Mouse (Mus musculus) lung, adult 2 months (tissue): Measurements from ENCODE around the gene B830017H08Rik. TPM values are rescaled to one million over a fixed set of nuclear protein-coding genes. Genes with fewer than 3 reads are reported as not detected.

ENCODE experiments used
- DNase-seq: peaks from one replicate; pipeline ENCODE4 v3.0.0; 2022
- H3K4me1 ChIP-seq: fragments of 200-500 bp; 2 replicates; pipeline ENCODE4 v1.6.1; 2011; ENCODE audit warnings: low read length; ENCODE audit not compliant: control insufficient read depth, insufficient read depth
- H3K4me3 ChIP-seq: fragments of 200-500 bp; replicated peaks from 2 replicates; pipeline ENCODE3; 2011; ENCODE audit warnings: low read depth, mild to moderate bottlenecking, control low read depth, low read length; ENCODE audit errors: extremely low read depth
- CTCF ChIP-seq: fragments of 200-500 bp; IDR thresholded peaks from 2 replicates; pipeline ENCODE4 v1.5.1; 2011; ENCODE audit warnings: mild to moderate bottlenecking, low read length, control low read depth; ENCODE audit not compliant: insufficient read depth
- POLR2A ChIP-seq: fragments of 200-500 bp; IDR thresholded peaks from 2 replicates; pipeline ENCODE4 v1.6.1; 2011; ENCODE audit warnings: low read depth, mild to moderate bottlenecking, control low read depth, low read length, borderline replicate concordance; ENCODE audit errors: extremely low read depth
- WGBS: fragments of 180-500 bp; shearing (Covaris S2); methylation state at CpG from one replicate; pipeline ENCODE4 v1.1.7; 2018; 5-methylcytosine and 5-hydroxymethylcytosine counted together
- polyA plus RNA-seq: library from polyadenylated mRNA; depleted of rRNA; stranded (reverse); fragments of >200 nt; gene quantifications from 2 replicates; pipeline ENCODE4 v1.2.3, GENCODE M21; 2012

Gene B830017H08Rik
- polyA plus RNA-seq, 1 experiment, result 0.08 TPM

DNA sequence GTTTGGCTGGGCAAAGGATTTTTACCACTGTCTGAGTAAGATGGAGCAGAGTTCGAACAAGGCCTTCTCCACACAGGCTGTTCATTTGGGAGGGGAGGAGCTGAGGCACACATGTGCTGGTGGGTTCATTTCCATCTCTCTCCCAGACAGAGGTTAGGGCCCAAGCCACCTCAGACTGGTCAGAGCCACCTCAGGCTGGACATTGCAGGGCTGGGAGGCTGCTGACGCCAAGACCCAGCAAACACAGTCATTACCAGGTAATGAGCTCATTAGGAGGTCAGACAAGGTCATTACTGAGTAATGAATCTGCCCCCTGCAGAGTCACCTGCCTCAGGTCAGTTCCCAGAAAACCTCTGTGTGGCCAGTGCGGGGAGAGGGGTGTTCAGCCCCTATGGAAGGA is 4.1 kb upstream of the B830017H08Rik start:
- 78% methylated on average over 3 of the region's 3 CpGs for WGBS
- H3K4me1 ChIP-seq, result no peaks in the 10 kb centered on the region
- TF ChIP-seq POLR2A (no peak), CTCF (no peak)
- no peak for DNase-seq
- H3K4me3 ChIP-seq, result no peak overlapping the region

DNA sequence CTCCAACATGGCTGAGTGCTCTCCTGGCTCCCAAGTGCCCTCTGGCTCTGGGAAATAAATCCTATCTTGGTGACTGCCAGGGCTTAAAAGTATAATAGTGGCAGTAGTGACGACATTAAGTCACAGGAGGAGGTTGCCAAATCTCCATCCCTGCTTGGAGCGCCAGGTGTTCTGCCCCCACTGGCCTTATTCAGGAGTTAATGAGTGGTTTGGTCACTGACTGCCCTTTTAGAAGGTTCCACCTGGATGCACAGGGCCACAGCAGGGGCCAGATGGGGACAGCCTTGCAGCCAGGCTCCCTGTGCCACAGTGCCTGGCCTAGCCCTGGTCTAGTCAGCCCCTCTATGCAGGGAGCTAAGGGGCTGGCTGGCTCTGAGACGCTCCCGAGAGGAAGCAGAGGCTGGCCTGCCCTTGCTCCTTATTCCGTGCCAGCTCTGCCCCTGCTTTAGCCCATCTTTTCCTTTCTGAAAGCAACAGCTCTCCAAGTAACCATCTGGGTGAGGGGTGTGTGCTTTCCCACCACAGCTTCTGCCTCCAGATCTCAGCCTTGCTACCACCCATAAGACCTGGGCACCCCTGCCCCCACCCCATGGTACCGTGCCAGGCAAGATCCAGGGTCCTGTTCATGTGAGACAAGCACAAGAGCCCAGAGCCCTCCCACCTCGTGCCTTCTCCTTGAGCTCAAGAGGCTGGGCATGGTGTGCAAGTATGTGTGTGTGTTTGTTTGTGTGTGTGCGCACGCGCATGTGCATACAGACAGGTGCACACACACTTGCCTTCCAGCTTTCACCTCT is 2.3 kb upstream of the B830017H08Rik start:
- 69% methylated on average over 10 of the region's 10 CpGs for WGBS
- no peaks in the 10 kb centered on the region for H3K4me1 ChIP-seq
- no peak for DNase-seq
- H3K4me3 ChIP-seq, result no peak overlapping the region
- no peak for TF ChIP-seq POLR2A

DNA sequence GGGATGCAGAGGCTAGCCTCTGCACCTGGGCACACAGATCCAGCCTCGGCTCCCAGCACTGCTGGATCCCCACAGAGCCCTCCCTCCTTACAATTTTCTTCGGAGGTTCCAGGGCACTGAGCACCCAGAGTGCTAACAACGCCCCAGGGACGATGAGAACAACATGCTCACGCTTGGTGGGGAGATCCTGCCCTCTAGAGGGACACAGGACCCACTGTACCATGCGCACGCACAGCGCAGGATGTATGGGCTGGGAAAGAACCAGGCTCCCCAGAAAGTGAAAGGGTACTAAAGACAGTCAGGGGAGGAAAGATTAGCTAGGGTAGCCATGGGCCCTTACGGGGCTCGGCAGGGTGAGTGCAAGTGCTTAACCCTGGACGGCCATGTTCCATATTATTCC is 1.1 kb upstream of the B830017H08Rik start:
- WGBS, result 20% methylated on average over 11 of the region's 11 CpGs
- TF ChIP-seq POLR2A (no peak), CTCF (no peak)
- Histone ChIP-seq H3K4me1 (no peaks in the 10 kb centered on the region), H3K4me3 (no peak overlapping the region)
- DNase-seq, result no peak

DNA sequence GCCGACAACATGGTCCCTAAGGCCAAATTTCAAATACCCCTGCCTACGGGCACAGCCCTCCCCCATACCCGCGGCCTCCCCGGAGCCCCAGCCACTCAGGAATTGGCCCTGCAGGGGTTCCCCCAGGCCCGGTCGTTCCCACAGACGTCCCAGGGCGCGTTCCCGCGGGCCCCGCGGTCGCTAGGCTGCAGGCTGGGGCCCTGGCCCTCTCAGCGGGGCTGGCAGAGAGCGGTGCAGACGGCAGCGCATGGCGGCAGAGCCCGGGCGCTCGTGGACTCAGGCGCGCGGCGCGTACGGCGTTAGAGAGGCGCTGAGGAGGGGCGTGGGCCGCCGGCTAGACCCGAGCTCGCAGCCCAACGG is 380 bp downstream of the B830017H08Rik start:
- H3K4me1 ChIP-seq, result no peaks in the 10 kb centered on the region
- H3K4me3 ChIP-seq, result no peak overlapping the region
- WGBS, result 2% methylated on average over 37 of the region's 37 CpGs
- no peak for DNase-seq
- no peak for TF ChIP-seq POLR2A
- no peak for TF ChIP-seq CTCF

DNA sequence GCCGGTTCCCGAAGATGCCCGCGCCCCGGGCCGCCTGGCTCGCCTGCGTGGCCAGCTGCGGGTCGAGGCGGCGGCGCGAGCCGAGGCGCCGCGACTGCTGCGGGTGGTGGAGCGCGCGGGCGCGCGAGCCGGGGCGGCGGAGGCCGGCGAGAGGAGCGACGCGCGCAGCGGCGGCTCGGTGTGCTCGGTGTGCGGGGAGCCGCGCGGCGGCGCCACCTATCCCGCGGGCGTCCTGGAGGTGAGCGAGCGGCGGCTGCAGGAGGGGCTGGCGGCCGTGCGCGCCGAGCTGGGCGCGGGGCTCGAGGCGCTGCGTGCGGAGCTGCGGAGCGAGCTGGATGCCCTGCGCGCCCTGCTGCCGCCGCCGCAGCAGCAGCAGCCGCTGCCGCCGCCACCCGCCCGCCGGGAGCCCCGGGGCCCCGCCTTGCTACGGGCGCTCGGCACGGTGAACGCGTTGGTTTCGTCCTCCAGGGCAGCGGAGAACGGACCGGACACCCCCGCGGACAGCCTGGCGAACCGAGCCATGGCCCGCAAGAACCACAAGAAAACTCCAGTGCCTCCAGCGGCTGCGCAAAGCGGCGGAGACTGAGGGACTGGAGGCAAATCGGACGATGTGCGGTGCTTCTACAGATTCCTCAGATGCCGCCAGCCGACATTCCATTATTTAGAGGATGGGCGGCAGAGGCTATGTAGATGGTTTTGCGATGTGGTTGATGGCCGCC is 919 bp downstream of the B830017H08Rik start:
- TF ChIP-seq POLR2A, result no peak
- TF ChIP-seq CTCF, result no peak
- Histone ChIP-seq H3K4me1 (no peaks in the 10 kb centered on the region), H3K4me3 (no peak overlapping the region)
- WGBS, result under 1% methylated on average over 101 of the region's 103 CpGs
- no peak for DNase-seq

DNA sequence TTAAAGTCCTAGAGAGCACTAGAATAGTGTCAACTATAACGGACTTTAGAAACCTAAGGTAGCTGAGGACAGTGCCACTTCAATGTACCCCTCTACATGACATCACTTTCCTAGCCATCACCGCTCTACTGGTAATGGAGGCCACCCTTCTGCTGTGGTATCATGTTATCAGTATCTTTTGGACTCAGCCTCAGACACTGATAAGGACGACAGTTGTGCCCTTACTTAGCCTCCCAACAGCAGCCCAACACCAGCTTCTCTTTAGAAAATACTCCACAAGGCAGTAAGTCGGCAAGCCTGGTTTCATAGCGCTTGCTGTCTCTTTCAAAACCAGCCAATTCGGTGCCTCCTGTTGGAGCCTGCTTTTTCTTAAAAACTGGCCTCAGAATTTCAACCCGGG is 1.6 kb downstream of the B830017H08Rik start:
- Histone ChIP-seq H3K4me3 (no peak overlapping the region), H3K4me1 (no peaks in the 10 kb centered on the region)
- DNase-seq, result no peak
- 43% methylated on average over 7 of the region's 7 CpGs for WGBS
- TF ChIP-seq POLR2A (no peak), CTCF (no peak)

DNA sequence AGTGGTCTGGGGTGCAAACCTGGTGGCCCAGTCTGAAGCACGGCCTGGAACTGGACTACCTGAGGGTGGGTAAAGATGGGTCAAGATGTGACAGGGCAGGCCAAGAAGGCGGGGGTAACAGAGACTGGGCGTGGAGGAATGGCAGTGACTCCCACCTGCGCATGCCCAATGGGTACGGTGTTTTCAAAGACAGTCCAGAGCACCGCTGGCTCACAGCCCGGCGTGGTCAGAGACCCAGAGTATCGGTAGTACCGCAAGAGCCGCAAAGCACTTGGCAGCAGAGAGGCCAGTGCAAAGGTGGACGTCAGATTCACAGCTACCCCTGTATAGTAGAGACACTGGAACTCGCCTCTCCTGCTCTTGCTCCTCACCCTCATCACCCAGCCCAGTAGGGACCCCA is 2.6 kb downstream of the B830017H08Rik start:
- TF ChIP-seq CTCF (no peak), POLR2A (no peak)
- no peak overlapping the region for H3K4me3 ChIP-seq
- DNase-seq, result no peak
- no peaks in the 10 kb centered on the region for H3K4me1 ChIP-seq
- 56% methylated on average over 13 of the region's 13 CpGs for WGBS

DNA sequence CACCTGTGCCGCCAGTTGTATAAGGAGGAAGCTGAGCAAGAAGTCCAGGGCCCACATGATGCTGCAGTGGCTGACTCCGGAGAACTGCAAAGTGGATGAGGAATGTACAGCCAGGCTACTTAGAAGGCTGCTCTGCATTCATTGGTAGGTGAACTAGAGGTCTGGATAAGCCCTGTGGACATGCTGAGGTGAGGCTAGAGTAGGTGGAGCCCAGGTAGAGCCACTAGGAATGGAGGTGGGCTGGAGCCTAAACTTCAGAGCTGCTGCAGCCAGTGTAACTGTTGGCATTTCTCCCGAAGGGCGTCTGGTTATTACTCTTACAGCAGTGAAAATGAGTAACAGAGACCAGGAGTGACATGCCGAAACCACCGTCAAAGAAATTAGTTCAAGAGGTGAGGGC is 5.1 kb downstream of the B830017H08Rik start, which contains the start of gene Car15:
Gene Car15, minus strand, starts transcription at position 314 of the 400 bp plus-strand sequence.
- 78% methylated on average over 6 of the region's 6 CpGs for WGBS
- no peak for DNase-seq
- no peaks in the 10 kb centered on the region for H3K4me1 ChIP-seq
- H3K4me3 ChIP-seq, result no peak within 1 kb of the TSS
- TF ChIP-seq POLR2A (no peak), CTCF (no peak)

DNA sequence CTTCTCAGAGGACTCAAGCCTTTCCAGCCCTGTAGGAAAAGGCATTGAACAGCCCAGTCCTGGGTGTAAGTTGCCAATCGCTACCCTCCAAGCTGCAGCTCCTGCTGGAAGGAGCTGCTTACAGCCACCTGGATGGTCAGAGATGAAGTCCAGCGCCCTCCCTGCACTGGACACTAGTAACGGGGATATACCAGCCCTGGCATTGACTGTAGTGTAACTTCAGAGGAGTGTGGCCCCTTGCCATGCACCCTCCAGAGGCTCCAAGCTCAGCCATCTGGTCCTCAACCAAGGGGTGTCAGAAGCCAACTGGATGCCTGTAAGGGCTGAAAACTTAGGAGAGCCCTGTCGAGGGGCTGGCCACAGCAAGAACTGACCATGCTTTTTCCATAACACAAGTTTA is 7.1 kb downstream of the B830017H08Rik start:
- no peak overlapping the region for H3K4me3 ChIP-seq
- H3K4me1 ChIP-seq, result no peaks in the 10 kb centered on the region
- TF ChIP-seq CTCF, result no peak
- no peak for TF ChIP-seq POLR2A
- DNase-seq, result no peak
- 84% methylated on average over 4 of the region's 4 CpGs for WGBS

DNA sequence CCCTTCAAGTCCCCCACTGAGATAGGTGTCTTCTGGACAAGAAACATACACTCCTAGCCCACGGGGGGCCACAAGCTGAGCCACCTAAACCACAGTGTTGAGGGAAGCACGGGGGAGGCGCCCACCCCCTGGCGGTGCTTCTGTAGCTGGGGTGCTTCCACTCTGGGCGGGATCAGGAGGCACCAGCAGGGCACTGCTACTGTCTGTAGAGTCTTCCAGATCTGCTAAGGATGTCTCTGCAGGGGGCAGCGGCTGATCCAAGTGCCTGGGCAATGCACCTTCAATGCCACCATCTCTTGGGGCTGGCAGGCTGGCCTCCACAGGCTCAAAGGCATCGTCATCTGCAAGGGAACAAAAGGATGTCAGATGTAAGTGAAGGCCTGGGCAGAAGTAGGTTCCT is 9.5 kb downstream of the B830017H08Rik start:
- H3K4me3 ChIP-seq, result no peak overlapping the region
- WGBS, result 95% methylated on average over 7 of the region's 7 CpGs

More for the DNA sequence above, 9.5 kb downstream of the B830017H08Rik start:
- DNase-seq, result no peak
- TF ChIP-seq CTCF (no peak), POLR2A (no peak)
- no peaks in the 10 kb centered on the region for H3K4me1 ChIP-seq
